Mouse (Mus musculus) CH12.LX (cell line): Measurements from ENCODE around the gene Pdcd4. TPM values are rescaled to one million over a fixed set of nuclear protein-coding genes. Genes with fewer than 3 reads are reported as not detected.

ENCODE experiments used
- DNase-seq: peaks from one replicate; pipeline ENCODE4 v3.0.0-alpha.2; 2013; ENCODE audit errors: extremely low read depth
- H3K27ac ChIP-seq: 2 replicates; pipeline ENCODE4 v1.5.1; 2012; ENCODE audit warnings: low read depth, mild to moderate bottlenecking, control low read depth, moderate library complexity; ENCODE audit not compliant: insufficient read depth
- H3K27me3 ChIP-seq: replicated peaks from 2 replicates; pipeline ENCODE3; 2012; ENCODE audit warnings: inconsistent platforms
- H3K36me3 ChIP-seq, 2 experiments: replicated peaks in 1 of 2; 2 replicates each; pipeline versions ENCODE3 to v1.6.1; 2012; ENCODE audit warnings: inconsistent platforms in 1 of 2, low read length in 1 of 2, mild to moderate bottlenecking in 1 of 2, mixed read lengths in 1 of 2, moderate library complexity in 1 of 2; ENCODE audit not compliant: control insufficient read depth in 1 of 2, insufficient read depth in 1 of 2
- H3K4me1 ChIP-seq, 2 experiments: 2 replicates each; pipeline ENCODE4 v1.6.1; 2012; ENCODE audit warnings: inconsistent platforms in 1 of 2, moderate library complexity in 1 of 2; ENCODE audit not compliant: insufficient read depth in 2 of 2, control insufficient read depth in 1 of 2
- H3K4me2 ChIP-seq: 2 replicates; pipeline ENCODE4 v1.6.1; 2012; ENCODE audit warnings: low read depth, mild to moderate bottlenecking, control low read depth; ENCODE audit not compliant: poor library complexity, insufficient read depth, severe bottlenecking
- H3K4me3 ChIP-seq, 3 experiments: fragments of 150-350 bp in 1 of 3; sonication (generic) in 1 of 3; replicated peaks in 1 of 3; 2 replicates each; pipeline versions ENCODE3 to v1.5.1; 2011 to 2012; ENCODE audit warnings: low read depth in 2 of 3, low read length in 2 of 3, mild to moderate bottlenecking in 2 of 3, moderate library complexity in 2 of 3, control low read depth in 1 of 3, improper control_type of control experiment in 1 of 3, inconsistent platforms in 1 of 3, mixed read lengths in 1 of 3; ENCODE audit not compliant: poor library complexity in 1 of 3
- H3K79me2 ChIP-seq: replicated peaks from 2 replicates; pipeline ENCODE4 v1.6.1; 2012; ENCODE audit warnings: mild to moderate bottlenecking, moderate library complexity; ENCODE audit not compliant: control insufficient read depth, poor library complexity, insufficient read depth, severe bottlenecking; ENCODE audit errors: extremely low read depth
- H3K9ac ChIP-seq: 2 replicates; pipeline ENCODE4 v1.6.1; 2012; ENCODE audit warnings: low read depth, mild to moderate bottlenecking, control low read depth, moderate library complexity; ENCODE audit not compliant: insufficient read depth
- H3K9me3 ChIP-seq: replicated peaks from 2 replicates; pipeline ENCODE3; 2012; ENCODE audit warnings: low read length, inconsistent platforms, mixed read lengths
- CTCF ChIP-seq, 2 experiments: IDR thresholded peaks in 1 of 2; conservative IDR thresholded peaks in 1 of 2; 2 replicates each; pipeline ENCODE4 v1.5.1; 2011 to 2012; ENCODE audit warnings: low read depth in 2 of 2, low read length in 2 of 2, improper control_type of control experiment in 1 of 2, inconsistent platforms in 1 of 2, mild to moderate bottlenecking in 1 of 2, moderate library complexity in 1 of 2
- ELF1 ChIP-seq: IDR thresholded peaks from 2 replicates; pipeline ENCODE4 v1.6.1; 2014; ENCODE audit warnings: low read depth, mild to moderate bottlenecking, inconsistent platforms, low read length, improper control_type of control experiment
- EP300 ChIP-seq: IDR thresholded peaks from 2 replicates; pipeline ENCODE4 v1.6.1; 2011; ENCODE audit warnings: low read length, improper control_type of control experiment
- ETS1 ChIP-seq: conservative IDR thresholded peaks from 2 replicates; pipeline ENCODE4 v1.6.1; 2012; ENCODE audit warnings: low read depth, mild to moderate bottlenecking, inconsistent platforms, low read length, improper control_type of control experiment, moderate library complexity
- IRF4 ChIP-seq: IDR thresholded peaks from 2 replicates; pipeline ENCODE4 v1.6.1; 2014; ENCODE audit warnings: low read depth, mild to moderate bottlenecking, inconsistent platforms, low read length, improper control_type of control experiment
- JUN ChIP-seq: IDR thresholded peaks from 2 replicates; pipeline ENCODE4 v1.6.1; 2011; ENCODE audit warnings: low read depth, mild to moderate bottlenecking, low read length, improper control_type of control experiment, moderate library complexity; ENCODE audit not compliant: insufficient read depth
- KAT2A ChIP-seq: IDR thresholded peaks from 2 replicates; pipeline ENCODE4 v1.6.1; 2012; ENCODE audit warnings: low read length, improper control_type of control experiment, inconsistent platforms; ENCODE audit not compliant: insufficient replicate concordance
- MAFK ChIP-seq: IDR thresholded peaks from 2 replicates; pipeline ENCODE4 v1.6.1; 2011; ENCODE audit warnings: low read length, improper control_type of control experiment; ENCODE audit not compliant: insufficient replicate concordance
- MEF2A ChIP-seq: IDR thresholded peaks from 2 replicates; pipeline ENCODE4 v1.6.1; 2014; ENCODE audit warnings: low read depth, mild to moderate bottlenecking, inconsistent platforms, low read length, improper control_type of control experiment, borderline replicate concordance
- MXI1 ChIP-seq: IDR thresholded peaks from 2 replicates; pipeline ENCODE4 v1.6.1; 2011; ENCODE audit warnings: mild to moderate bottlenecking, low read depth, low read length, improper control_type of control experiment
- MYC ChIP-seq: IDR thresholded peaks from 2 replicates; pipeline ENCODE4 v1.6.1; 2011; ENCODE audit warnings: low read depth, mild to moderate bottlenecking, improper control_type of control experiment, low read length
- NELFE ChIP-seq: IDR thresholded peaks from 2 replicates; pipeline ENCODE4 v1.6.1; 2011; ENCODE audit warnings: low read depth, low read length, improper control_type of control experiment
- NRF1 ChIP-seq: IDR thresholded peaks from 2 replicates; pipeline ENCODE4 v1.6.1; 2014; ENCODE audit warnings: low read depth, mild to moderate bottlenecking, inconsistent platforms, low read length, improper control_type of control experiment, moderate library complexity
- PAX5 ChIP-seq: IDR thresholded peaks from 2 replicates; pipeline ENCODE4 v1.6.1; 2012; ENCODE audit warnings: low read length, inconsistent platforms, mixed read lengths
- RCOR1 ChIP-seq: conservative IDR thresholded peaks from 2 replicates; pipeline ENCODE4 v1.6.1; 2012; ENCODE audit warnings: low read depth, mild to moderate bottlenecking, inconsistent platforms, low read length, improper control_type of control experiment
- SIN3A ChIP-seq: IDR thresholded peaks from 2 replicates; pipeline ENCODE4 v1.6.1; 2012; ENCODE audit warnings: low read length, improper control_type of control experiment, inconsistent platforms
- TBP ChIP-seq: conservative IDR thresholded peaks from 2 replicates; pipeline ENCODE4 v1.6.1; 2011; ENCODE audit warnings: low read depth, low read length, improper control_type of control experiment
- UBTF ChIP-seq: IDR thresholded peaks from 2 replicates; pipeline ENCODE4 v1.6.1; 2012; ENCODE audit warnings: low read depth, mild to moderate bottlenecking, inconsistent platforms, low read length, improper control_type of control experiment, moderate library complexity
- USF2 ChIP-seq: conservative IDR thresholded peaks from 2 replicates; pipeline ENCODE4 v1.6.1; 2011; ENCODE audit warnings: low read depth, low read length, improper control_type of control experiment
- ZKSCAN1 ChIP-seq: IDR thresholded peaks from 2 replicates; pipeline ENCODE4 v1.6.1; 2012; ENCODE audit warnings: low read depth, inconsistent platforms, low read length, improper control_type of control experiment, borderline replicate concordance
- ZMIZ1 ChIP-seq: IDR thresholded peaks from 2 replicates; pipeline ENCODE4 v1.6.1; 2012; ENCODE audit warnings: low read depth, mild to moderate bottlenecking, inconsistent platforms, low read length, improper control_type of control experiment
- ZNF384 ChIP-seq: IDR thresholded peaks from 2 replicates; pipeline ENCODE4 v1.6.1; 2012; ENCODE audit warnings: low read depth, low read length, improper control_type of control experiment, inconsistent platforms
- dilution Hi-C: fragments of 300-500 bp; cut with MboI; formaldehyde crosslinking; loops from 2 replicates; pipeline ENCODE4 v1.14.3; 2020; ENCODE audit warnings: low sequenced_read_pairs; ENCODE audit not compliant: extremely low pct_unique_long_range_greater_than_20kb, extremely low pct_ligation_motif_present
- in situ Hi-C: fragments of 300-500 bp; cut with MboI; formaldehyde crosslinking; loops from 3 replicates; pipeline ENCODE4 v1.14.3; 2019; ENCODE audit warnings: low sequenced_read_pairs, low pct_ligation_motif_present, low pct_unique_long_range_greater_than_20kb, mixed read lengths
- polyA plus RNA-seq: library from polyadenylated mRNA; unstranded; fragments of >175 nt; gene quantifications from 2 replicates; pipeline ENCODE4 v1.2.1, GENCODE M21; 2012; ENCODE audit warnings: low read depth; ENCODE audit not compliant: insufficient read length
- total RNA-seq, 2 experiments: library from RNA; depleted of rRNA; stranded (reverse); fragments of 300-350 nt in 1 of 2; fragments of >200 nt in 1 of 2; gene quantifications; 2 replicates each; pipeline ENCODE4 v1.2.3; 2012 to 2014

The Pdcd4 gene
- total and polyA plus RNA-seq, 3 experiments = 24.4 to 39.0 (median 26.3) TPM

DNA sequence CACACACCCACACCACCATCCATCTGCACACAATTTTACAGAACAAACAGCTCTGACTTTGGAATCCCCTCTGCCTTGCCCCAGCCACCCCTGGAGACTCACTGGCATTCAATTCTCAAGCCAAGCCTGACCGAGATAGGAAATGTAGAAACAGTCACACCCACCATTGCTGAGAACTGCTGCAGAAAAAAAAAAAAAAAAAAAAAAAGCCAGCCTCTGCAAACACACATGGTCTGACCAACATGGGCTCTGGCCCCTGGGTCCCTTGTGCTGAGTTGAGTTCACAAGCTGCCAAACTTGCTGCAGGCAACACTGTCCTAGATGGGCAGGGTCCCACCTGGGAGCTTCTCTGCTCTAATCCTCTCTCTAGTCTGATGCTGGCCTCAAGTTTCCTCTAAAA lies 14.3 kb upstream of the Pdcd4 start:
- H3K4me1 ChIP-seq = peaks cover 2 to 6% of the 10 kb centered on the region in 2 experiments; a peak in 1 of 4 replicates
- no peaks in the 10 kb centered on the region for H3K79me2 ChIP-seq
- H3K9ac ChIP-seq = no peak overlapping the region
- dilution Hi-C loops = no loop called here
- H3K27ac ChIP-seq = no peak overlapping the region
- DNase-seq = no peak
- no peak overlapping the region for H3K4me3 ChIP-seq
- TF ChIP-seq SIN3A (no peak), ZNF384 (peak; percentile 53; the same call in 1 of the 2 replicates), IRF4 (no peak)
- TF ChIP-seq, all 38 proteins: peak for 1
- no peak overlapping the region for H3K4me2 ChIP-seq
- no peaks in the 10 kb centered on the region for H3K27me3 ChIP-seq
- peaks cover 4% of the 10 kb centered on the region for H3K9me3 ChIP-seq
- peaks cover 0 to 5% of the 10 kb centered on the region in 2 experiments for H3K36me3 ChIP-seq
- in situ Hi-C loops = no loop called here

DNA sequence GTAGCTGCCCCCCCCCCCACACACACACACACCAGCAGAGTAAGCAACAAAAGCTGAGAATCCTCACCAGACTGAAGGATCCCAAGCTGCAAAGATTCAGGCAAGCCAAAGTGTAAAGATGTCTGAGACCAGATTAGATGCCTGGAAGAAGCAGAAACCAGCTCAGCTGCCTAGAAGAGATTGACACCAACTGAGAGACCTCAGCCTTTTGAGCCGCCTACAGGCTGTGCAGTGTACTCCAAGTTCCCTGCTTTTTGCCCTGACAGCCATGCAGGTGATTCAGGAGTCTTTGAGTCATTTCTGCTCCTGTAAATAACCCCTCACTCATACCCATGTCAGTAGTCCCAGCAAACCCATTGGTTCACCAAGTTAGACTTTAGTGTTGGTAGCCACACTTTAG lies 11.6 kb upstream of the Pdcd4 start:
- peaks cover 0 to 5% of the 10 kb centered on the region in 2 experiments for H3K36me3 ChIP-seq
- in situ Hi-C loops = no loop called here
- no peak overlapping the region for H3K9ac ChIP-seq
- no peaks in the 10 kb centered on the region for H3K79me2 ChIP-seq
- no peak for DNase-seq
- peaks cover 2 to 6% of the 10 kb centered on the region in 2 experiments; a peak in 1 of 4 replicates for H3K4me1 ChIP-seq
- peaks cover 4% of the 10 kb centered on the region for H3K9me3 ChIP-seq
- H3K27ac ChIP-seq = no peak overlapping the region
- H3K27me3 ChIP-seq = no peaks in the 10 kb centered on the region
- no peak overlapping the region for H3K4me3 ChIP-seq
- H3K4me2 ChIP-seq = no peak overlapping the region
- TF ChIP-seq CTCF (conservative IDR thresholded peaks at IDR 0.05 in 1 of 2, IDR thresholded peaks at IDR 0.05 in 1 of 2; ENCODE audit: low read depth in 2 of 2, low read length in 2 of 2) (0 out of 4 replicates have a peak, but pooled peaks of 1 of the 2 experiments have one; percentile 6), RCOR1 (no peak)
- dilution Hi-C loops = no loop called here

DNA sequence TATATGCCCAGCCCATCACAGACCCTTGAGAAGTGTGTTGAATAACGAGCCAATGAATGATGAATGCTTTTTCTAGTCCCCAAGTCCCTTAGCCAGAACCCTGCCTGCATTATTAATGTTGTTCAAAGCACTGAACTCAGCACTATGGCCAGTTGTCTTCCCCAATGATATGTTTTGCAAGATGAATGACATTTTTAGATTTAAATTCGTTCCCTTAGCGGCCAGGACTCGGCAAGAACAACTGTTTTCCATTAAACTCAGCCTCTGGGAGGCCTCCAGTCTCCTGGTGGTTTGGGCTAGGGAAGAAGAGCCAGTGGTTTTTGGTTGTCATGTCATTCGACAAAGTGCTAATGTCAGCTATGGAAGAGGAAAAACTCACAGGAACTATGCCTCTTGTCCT lies 10.2 kb upstream of the Pdcd4 start:
- in situ Hi-C loops = no loop called here
- Histone ChIP-seq H3K36me3 (peaks cover 0 to 5% of the 10 kb centered on the region in 2 experiments), H3K4me2 (no peak overlapping the region), H3K4me1 (peaks cover 2 to 10% of the 10 kb centered on the region in 2 experiments; a peak in 1 of 4 replicates), H3K4me3 (no peak overlapping the region), H3K27ac (no peak overlapping the region), H3K9me3 (peaks cover 4% of the 10 kb centered on the region), H3K27me3 (no peaks in the 10 kb centered on the region), H3K9ac (no peak overlapping the region), H3K79me2 (no peaks in the 10 kb centered on the region)
- dilution Hi-C loops = no loop called here
- TF ChIP-seq USF2 (no peak), MXI1 (no peak), ELF1 (no peak), ETS1 (no peak), ZMIZ1 (no peak), TBP (no peak), JUN (no peak), NRF1 (no peak), NELFE (no peak), UBTF (no peak), MEF2A (no peak), KAT2A (no peak), EP300 (no peak), MYC (no peak), PAX5 (no peak), SIN3A (no peak), ZKSCAN1 (no peak), MAFK (no peak)
- no peak for DNase-seq
